Mouse (Mus musculus) central nervous system, embryonic 11.5 days (tissue): ENCODE measurements around the gene Zfp93. TPM values are rescaled to one million over a fixed set of nuclear protein-coding genes. Genes with fewer than 3 reads are reported as not detected.

Experiments
- polyA plus RNA-seq: library from polyadenylated mRNA; depleted of rRNA; stranded (reverse); fragments of >200 nt; gene quantifications from 2 replicates; pipeline ENCODE4 v1.2.3, GENCODE M21; 2012; rRNA removed

Gene Zfp93
- 4.5 and 6.8 TPM in 2 replicates for polyA plus RNA-seq

DNA sequence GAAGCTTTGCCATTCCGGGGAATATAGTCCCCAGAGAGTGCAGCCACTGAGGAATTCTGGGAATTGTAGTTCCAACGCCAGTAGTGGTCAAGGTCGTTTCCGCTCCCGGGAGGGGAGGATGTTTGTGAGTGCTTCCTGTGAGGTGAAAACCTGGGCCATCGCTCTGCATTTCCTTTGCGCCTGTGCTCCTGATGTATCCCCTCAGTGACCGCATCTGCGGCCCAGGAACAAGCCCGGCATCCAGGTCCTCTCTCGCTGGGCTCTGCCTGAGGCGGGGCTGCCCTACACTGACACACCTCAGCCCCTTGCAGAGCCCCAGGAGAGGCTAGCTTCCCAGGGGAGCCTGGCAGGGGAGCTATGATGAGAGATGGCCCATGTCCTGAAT lies at the start of gene Zfp93:
Zfp93 (plus strand) TSS at position 133 of the 385 bp plus-strand sequence.

DNA sequence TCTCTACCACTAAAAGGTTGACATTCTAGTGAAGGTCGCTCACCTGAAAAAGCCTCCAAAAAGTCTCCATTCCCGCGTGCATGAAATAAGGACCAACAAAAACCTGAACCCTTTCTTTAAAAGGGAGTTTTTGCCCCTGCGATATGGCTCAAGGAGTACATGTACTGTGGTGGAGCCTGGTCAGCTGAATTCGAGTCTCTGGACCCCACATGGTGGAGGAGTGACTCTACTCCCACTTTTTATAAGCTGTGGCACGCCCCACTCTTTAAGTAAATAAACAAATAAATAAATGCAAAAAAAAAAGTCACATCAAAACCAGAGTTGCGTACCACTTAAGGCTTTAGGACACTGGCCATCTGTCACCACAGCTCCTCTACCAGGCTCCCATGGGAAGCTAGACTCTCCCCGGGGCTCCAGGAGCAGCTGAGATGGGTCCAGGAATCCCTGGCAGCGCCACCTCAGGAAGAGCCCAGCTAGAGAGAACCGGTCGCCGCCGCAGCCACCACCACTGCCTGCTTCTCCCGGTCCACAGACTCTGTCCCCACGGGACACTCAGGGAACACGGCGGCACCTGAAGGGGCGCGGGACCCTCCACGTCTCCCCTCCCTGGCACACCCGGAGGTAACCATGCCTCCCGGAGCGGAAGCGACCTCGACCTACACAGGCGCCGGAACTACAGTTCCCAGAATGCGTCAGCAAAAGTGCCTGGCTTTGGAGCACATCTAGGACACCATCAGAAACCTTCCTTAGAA lies 33.0 kb upstream of the Zfp93 start, which contains the start of gene Zfp109:
Zfp109 (minus strand) TSS at position 521 of the 752 bp plus-strand sequence.

DNA sequence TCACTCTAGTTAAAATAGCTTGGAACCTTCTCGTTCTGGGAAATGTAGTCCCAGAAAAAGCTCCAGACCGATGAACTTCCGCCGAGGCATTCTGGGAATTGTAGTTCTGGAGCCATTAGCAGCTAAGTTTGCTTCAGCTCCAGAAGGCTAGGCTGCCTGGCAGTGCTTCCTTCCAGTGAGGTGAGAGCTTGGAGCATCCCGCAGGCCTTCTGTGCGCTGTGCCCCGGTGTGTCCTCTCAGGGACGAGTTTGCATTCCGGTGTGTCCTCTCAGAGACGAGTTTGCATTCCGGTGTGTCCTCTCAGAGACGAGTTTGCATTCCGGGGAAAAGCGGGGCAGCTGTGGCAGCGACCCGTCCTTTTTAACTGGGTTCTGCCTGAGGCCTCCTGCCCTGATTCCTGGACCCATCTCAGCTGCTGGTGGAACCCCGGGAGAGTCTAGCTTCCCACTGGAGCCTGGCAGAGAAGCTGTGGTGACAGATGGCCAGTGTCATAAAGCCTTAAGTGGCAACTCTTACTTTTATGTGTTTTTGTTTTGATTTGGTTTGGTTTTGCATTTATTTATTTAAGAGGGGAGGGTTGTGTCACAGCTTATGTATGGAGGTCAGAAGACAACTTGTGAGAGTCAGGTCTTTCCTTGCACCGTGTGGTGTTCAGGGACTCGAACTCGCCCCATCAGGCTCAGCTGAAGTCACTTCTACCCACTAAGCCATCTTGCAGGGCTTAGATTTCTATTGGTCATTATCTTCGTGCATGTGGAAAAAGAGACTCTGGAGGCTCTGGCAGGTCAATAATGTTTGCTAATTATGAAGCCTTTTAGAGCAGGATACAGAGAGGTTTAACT lies 15.4 kb upstream of the Zfp93 start, which contains the start of gene Zfp108:
Zfp108 (plus strand) TSS at position 162 of the 842 bp plus-strand sequence.

DNA sequence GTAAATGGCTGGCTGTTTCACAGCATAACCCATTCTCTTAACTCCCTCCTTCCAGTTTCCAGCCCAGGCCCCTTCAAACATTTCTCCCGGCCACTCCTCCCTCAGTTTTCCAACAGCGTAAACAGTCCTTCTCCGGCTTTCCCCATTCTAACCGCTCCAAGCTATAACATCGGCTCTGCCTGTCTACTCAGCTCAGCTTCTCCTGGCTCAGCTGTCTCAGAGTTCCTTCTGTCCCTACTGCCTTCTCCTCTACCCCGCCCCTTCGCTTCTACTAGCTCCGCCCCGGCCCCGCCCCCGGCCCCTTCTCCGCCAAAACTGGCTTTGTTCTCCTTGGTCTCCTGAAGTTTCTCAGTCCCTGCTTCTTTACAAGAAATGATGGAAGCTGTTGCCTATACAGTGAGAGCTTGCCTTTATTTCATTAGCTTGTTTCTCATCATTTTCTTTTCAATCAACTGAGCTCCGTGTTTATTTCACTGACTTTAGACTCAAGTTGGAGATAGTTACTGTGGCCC lies 30.6 kb downstream of the Zfp93 start, which contains the start of gene Zfp61:
Zfp61 (minus strand) TSS at position 462 of the 512 bp plus-strand sequence.

DNA sequence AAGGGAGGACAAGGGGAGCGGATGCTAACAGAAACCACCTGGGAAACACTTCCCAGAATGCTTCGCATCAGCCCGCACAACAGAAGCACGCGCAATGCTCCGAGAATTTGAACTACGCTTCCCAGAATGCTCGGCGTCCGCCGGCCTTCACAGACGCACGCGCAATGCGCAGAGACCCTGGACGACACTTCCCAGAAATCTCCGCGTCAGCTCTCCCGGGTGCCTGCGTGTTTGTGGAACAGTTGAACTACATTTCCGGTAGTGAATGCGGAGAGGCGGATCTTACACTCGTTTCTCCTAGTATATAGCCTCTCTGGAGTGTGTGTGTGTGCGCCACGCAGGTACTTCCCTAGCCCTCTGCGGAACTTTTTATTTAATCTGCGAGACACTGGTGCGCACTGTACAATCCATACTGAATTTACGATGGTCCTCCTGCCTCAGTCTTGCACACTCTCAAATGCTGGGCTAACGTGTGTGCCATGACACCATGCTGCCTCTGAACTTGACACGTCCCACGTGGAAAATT lies 46.4 kb downstream of the Zfp93 start, which contains the start of gene Zfp94:
Zfp94 (minus strand) TSS at position 100 of the 526 bp plus-strand sequence.

Other genes with a start within 250 kb of the Zfp93 start
- gene Vmn1r183, start 217.2 kb upstream of the Zfp93 start, polyA plus RNA-seq = not detected in 2 replicates
- gene Zfp180, start 188.5 kb upstream of the Zfp93 start, polyA plus RNA-seq = 32.3 and 35.1 TPM in 2 replicates
- 2.6 and 3.6 TPM in 2 replicates for gene Zfp112, start 158.1 kb upstream of the Zfp93 start, polyA plus RNA-seq
- gene Zfp235, start 136.3 kb upstream of the Zfp93 start, polyA plus RNA-seq = 9.4 and 12.1 TPM in 2 replicates
- 2.0 and 3.0 TPM in 2 replicates for gene Zfp114, start 95.4 kb upstream of the Zfp93 start, polyA plus RNA-seq
- 6.3 and 7.0 TPM in 2 replicates for gene Zfp111, start 59.0 kb upstream of the Zfp93 start, polyA plus RNA-seq
- 3.0 and 4.6 TPM in 2 replicates for gene Zfp109, start 32.9 kb upstream of the Zfp93 start, polyA plus RNA-seq
- gene Zfp108, start 15.6 kb upstream of the Zfp93 start, polyA plus RNA-seq = 1.5 and 3.2 TPM in 2 replicates
- gene Zfp61, start 30.8 kb downstream of the Zfp93 start, polyA plus RNA-seq = 46.2 and 50.8 TPM in 2 replicates
- gene Zfp94, start 46.2 kb downstream of the Zfp93 start, polyA plus RNA-seq = 15.5 and 18.2 TPM in 2 replicates
- 0.16 and 0.25 TPM in 2 replicates for gene Tescl, start 63.5 kb downstream of the Zfp93 start, polyA plus RNA-seq
- gene Lypd5, start 78.8 kb downstream of the Zfp93 start, polyA plus RNA-seq = 0.02 TPM in 1 of 2 replicates, not detected in the other
- gene Kcnn4, start 99.8 kb downstream of the Zfp93 start, polyA plus RNA-seq = 7.4 and 11.9 TPM in 2 replicates
- 39.6 and 40.1 TPM in 2 replicates for gene Smg9, start 129.2 kb downstream of the Zfp93 start, polyA plus RNA-seq
- gene Irgc1, start 181.9 kb downstream of the Zfp93 start, polyA plus RNA-seq = not detected in 2 replicates
- gene Plaur, start 192.1 kb downstream of the Zfp93 start, polyA plus RNA-seq = 1.9 and 2.7 TPM in 2 replicates
- 76.5 and 113 TPM in 2 replicates for gene Cadm4, start 211.6 kb downstream of the Zfp93 start, polyA plus RNA-seq
- gene Zfp428, start 236.6 kb downstream of the Zfp93 start, polyA plus RNA-seq = 87.0 and 164 TPM in 2 replicates
- gene AC161166.1, start 242.0 kb downstream of the Zfp93 start, polyA plus RNA-seq = not detected in 2 replicates